Mouse (Mus musculus): Measurements from ENCODE around the gene Galnt17. TPM values are rescaled to one million over a fixed set of nuclear protein-coding genes. Genes with fewer than 3 reads are reported as not detected.

Galnt17 gene
- total RNA-seq, 2 experiments from 2014 or later: not detected

GRCm38 (mm10) chr5:131167366-131167765 lies 140.9 kb downstream of the Galnt17 start:
- no peak for ATAC-seq (replicated peaks; ENCODE audit: low FRiP score, poor library complexity, severe bottlenecking)

- ATAC-seq (replicated peaks; ENCODE audit: low FRiP score, poor library complexity, severe bottlenecking): no peak
These were observed 142.6 kb downstream of the Galnt17 start for GRCm38 (mm10) chr5:131165681-131166080.

- ATAC-seq (replicated peaks; ENCODE audit: low FRiP score, poor library complexity, severe bottlenecking): no peak
These were observed 150.4 kb downstream of the Galnt17 start for GRCm38 (mm10) chr5:131157866-131158265.

GRCm38 (mm10) chr5:131156323-131156722 lies 152.0 kb downstream of the Galnt17 start:
- ATAC-seq (replicated peaks; ENCODE audit: low FRiP score, poor library complexity, severe bottlenecking): no peak

GRCm38 (mm10) chr5:131142606-131143005 lies 165.7 kb downstream of the Galnt17 start:
- no peak for ATAC-seq (replicated peaks; ENCODE audit: low FRiP score, poor library complexity, severe bottlenecking)

- ATAC-seq (replicated peaks; ENCODE audit: low FRiP score, poor library complexity, severe bottlenecking): no peak
These were observed 173.5 kb downstream of the Galnt17 start for GRCm38 (mm10) chr5:131134809-131135208.

GRCm38 (mm10) chr5:131120296-131120840 lies 187.9 kb downstream of the Galnt17 start:
- no peak for ATAC-seq (replicated peaks; ENCODE audit: low FRiP score, poor library complexity, severe bottlenecking)

GRCm38 (mm10) chr5:131119896-131120295 lies 188.4 kb downstream of the Galnt17 start:
- no peak for ATAC-seq (replicated peaks; ENCODE audit: low FRiP score, poor library complexity, severe bottlenecking)

GRCm38 (mm10) chr5:131117391-131118040 lies 190.8 kb downstream of the Galnt17 start:
- ATAC-seq (replicated peaks; ENCODE audit: low FRiP score, poor library complexity, severe bottlenecking): no peak

- no peak for ATAC-seq (replicated peaks; ENCODE audit: low FRiP score, poor library complexity, severe bottlenecking)
These were observed 194.3 kb downstream of the Galnt17 start for GRCm38 (mm10) chr5:131113850-131114470.

GRCm38 (mm10) chr5:131107188-131107587 lies 201.1 kb downstream of the Galnt17 start:
- ATAC-seq (replicated peaks; ENCODE audit: low FRiP score, poor library complexity, severe bottlenecking): no peak

- no peak for ATAC-seq (replicated peaks; ENCODE audit: low FRiP score, poor library complexity, severe bottlenecking)
These were observed 211.5 kb downstream of the Galnt17 start for GRCm38 (mm10) chr5:131096824-131097223.

GRCm38 (mm10) chr5:131095635-131096034 lies 212.7 kb downstream of the Galnt17 start:
- no peak for ATAC-seq (replicated peaks; ENCODE audit: low FRiP score, poor library complexity, severe bottlenecking)

GRCm38 (mm10) chr5:131094771-131095170 lies 213.5 kb downstream of the Galnt17 start:
- ATAC-seq (replicated peaks; ENCODE audit: low FRiP score, poor library complexity, severe bottlenecking): no peak

- ATAC-seq (replicated peaks; ENCODE audit: low FRiP score, poor library complexity, severe bottlenecking): no peak
These were observed 214.2 kb downstream of the Galnt17 start for GRCm38 (mm10) chr5:131094138-131094537.

GRCm38 (mm10) chr5:131089876-131090275 lies 218.4 kb downstream of the Galnt17 start:
- ATAC-seq (replicated peaks; ENCODE audit: low FRiP score, poor library complexity, severe bottlenecking): no peak

GRCm38 (mm10) chr5:131088866-131089265 lies 219.4 kb downstream of the Galnt17 start:
- ATAC-seq (replicated peaks; ENCODE audit: low FRiP score, poor library complexity, severe bottlenecking): no peak

GRCm38 (mm10) chr5:131083072-131083657 lies 225.1 kb downstream of the Galnt17 start:
- no peak for ATAC-seq (replicated peaks; ENCODE audit: low FRiP score, poor library complexity, severe bottlenecking)

- no peak for ATAC-seq (replicated peaks; ENCODE audit: low FRiP score, poor library complexity, severe bottlenecking)
These were observed 230.6 kb downstream of the Galnt17 start for GRCm38 (mm10) chr5:131077682-131078081.

GRCm38 (mm10) chr5:131075795-131076194 lies 232.5 kb downstream of the Galnt17 start:
- no peak for ATAC-seq (replicated peaks; ENCODE audit: low FRiP score, poor library complexity, severe bottlenecking)

GRCm38 (mm10) chr5:131074295-131074694 lies 234.0 kb downstream of the Galnt17 start:
- no peak for ATAC-seq (replicated peaks; ENCODE audit: low FRiP score, poor library complexity, severe bottlenecking)

Data from erythroid progenitor cell, adult 5-6 weeks (primary cell).